Mouse (Mus musculus) forebrain, postnatal 0 days (tissue): Measurements from ENCODE around the gene Nudt11. TPM values are rescaled to one million over a fixed set of nuclear protein-coding genes. Genes with fewer than 3 reads are reported as not detected.
A peak's percentile ranks its signal among the peaks of the same experiment; 100 is the strongest.
"Not testable (repeated sequence)": the region's sequence is repeated elsewhere in the genome, so short reads cannot be mapped to it uniquely, and the experiment has no call there.

Experiments used
- ATAC-seq: fragments of 200-750 bp; cut with Nextera tagmentation; 2 replicates; pipeline ENCODE4 v1.8.0; 2017; ENCODE audit warnings: mild to moderate bottlenecking, moderate library complexity
- DNase-seq: peaks from one replicate; pipeline ENCODE4 v3.0.0-alpha.2; 2015
- H3K27ac ChIP-seq: fragments of 300-500 bp; sonication (generic); 2 replicates; pipeline ENCODE4 v1.5.1; 2014; ENCODE audit warnings: low read depth, mild to moderate bottlenecking, antibody characterized with exemption, low read length, moderate library complexity, mixed read lengths
- H3K27me3 ChIP-seq: fragments of 300-500 bp; sonication (generic); 2 replicates; pipeline ENCODE4 v1.6.1; 2014; ENCODE audit warnings: mild to moderate bottlenecking, low read length, mixed read lengths; ENCODE audit not compliant: insufficient read depth
- H3K36me3 ChIP-seq: fragments of 300-500 bp; sonication (generic); 2 replicates; pipeline ENCODE4 v1.6.1; 2014; ENCODE audit warnings: mild to moderate bottlenecking, moderate library complexity; ENCODE audit not compliant: insufficient read depth
- H3K4me1 ChIP-seq: fragments of 300-500 bp; sonication (generic); 2 replicates; pipeline ENCODE4 v1.6.1; 2014; ENCODE audit warnings: antibody characterized with exemption; ENCODE audit not compliant: insufficient read depth
- H3K4me2 ChIP-seq: fragments of 300-500 bp; sonication (generic); 2 replicates; pipeline ENCODE4 v1.6.1; 2014; ENCODE audit warnings: low read depth, mild to moderate bottlenecking, moderate library complexity
- H3K4me3 ChIP-seq: fragments of 300-500 bp; sonication (generic); 2 replicates; pipeline ENCODE4 v1.5.1; 2014; ENCODE audit warnings: low read depth, low read length, mixed read lengths
- H3K9ac ChIP-seq: fragments of 300-500 bp; sonication (generic); 2 replicates; pipeline ENCODE4 v1.6.1; 2014; ENCODE audit warnings: mild to moderate bottlenecking
- H3K9me3 ChIP-seq: fragments of 300-500 bp; sonication (generic); 2 replicates; pipeline ENCODE4 v1.6.1; 2016; ENCODE audit warnings: low read length
- CTCF ChIP-seq: sonication (generic); IDR thresholded peaks from 2 replicates; pipeline ENCODE4 v1.5.1; 2016; ENCODE audit warnings: antibody characterized with exemption, control low read depth, low read depth
- WGBS: fragments of 180-500 bp; shearing (Covaris S2); extraction: QIAGEN DNeasy Blood & Tissue Kit; methylation state at CpG from one replicate; pipeline ENCODE4 v1.1.7; 2014; 5-methylcytosine and 5-hydroxymethylcytosine counted together
- microRNA-seq, 2 experiments: library from miRNA; unstranded; fragments of <30 nt; microRNA quantifications; one replicate each; pipeline ENCODE4; 2016
- polyA plus RNA-seq: library from polyadenylated mRNA; unstranded; fragments of >200 nt; fragmentation: Nextera tagmentation; extraction: Ambion mirVana; gene quantifications from 2 replicates; pipeline ENCODE4 v1.2.1, GENCODE M21; 2015
- total RNA-seq: library from RNA; depleted of rRNA; stranded (reverse); fragments of >200 nt; gene quantifications from 2 replicates; pipeline ENCODE4 v1.2.3, GENCODE M21; 2014; rRNA removed

Gene Nudt11
- 74.3 and 86.4 TPM in 2 replicates for total RNA-seq
- polyA plus RNA-seq, result 23.4 and 25.5 TPM in 2 replicates

- H3K4me3 ChIP-seq, result peak within 1 kb of the TSS; percentile 35
- H3K9ac ChIP-seq, H3K27ac ChIP-seq, H3K36me3 ChIP-seq, H3K9me3 ChIP-seq, DNase-seq, H3K4me1 ChIP-seq, H3K27me3 ChIP-seq: not testable (repeated sequence)
- peak; percentile 89 for ATAC-seq
- peak within 1 kb of the TSS; percentile 42 for H3K4me2 ChIP-seq
- WGBS, result 44% methylated on average over 10 of the region's 121 CpGs
These were observed at the start of gene Nudt11 for GRCm38 (mm10) chrX:6047066-6047935. Gene Nudt11, plus strand, starts transcription at chrX:6047453.

- Histone ChIP-seq H3K4me3 (peak overlapping the region; percentile 35), H3K4me2 (peak overlapping the region; percentile 42)
- H3K4me1 ChIP-seq, H3K9me3 ChIP-seq, H3K9ac ChIP-seq, DNase-seq, H3K27ac ChIP-seq, H3K27me3 ChIP-seq, H3K36me3 ChIP-seq: not testable (repeated sequence)
- ATAC-seq, result peak; percentile 62
- WGBS, result 26% methylated on average over 3 of the region's 60 CpGs
These were observed 822 bp downstream of the Nudt11 start for GRCm38 (mm10) chrX:6047936-6048614.

- no peak for TF ChIP-seq CTCF
These were observed 14.3 kb downstream of the Nudt11 start for GRCm38 (mm10) chrX:6061563-6061962.

GRCm38 (mm10) chrX:6082954-6083680 lies 35.9 kb downstream of the Nudt11 start, which contains the start of gene AU022751:
Gene AU022751, minus strand, starts transcription at chrX:6083419.
- Histone ChIP-seq H3K27ac (no peak within 1 kb of the TSS), H3K9me3 (peaks cover 11% of the 10 kb centered on the region; the same call in 1 of the 2 replicates), H3K4me2 (no peak within 1 kb of the TSS), H3K4me1 (no peaks in the 10 kb centered on the region), H3K27me3 (no peaks in the 10 kb centered on the region), H3K4me3 (no peak within 1 kb of the TSS), H3K36me3 (no peaks in the 10 kb centered on the region), H3K9ac (no peak within 1 kb of the TSS)
- 92% methylated on average over 39 of the region's 39 CpGs for whole genome bisulfite sequencing
- TF ChIP-seq CTCF, result no peak
- DNase-seq (no peak), ATAC-seq (no peak)

More at GRCm38 (mm10) chrX:6061563-6061962, 14.3 kb downstream of the Nudt11 start:
- WGBS, result 87% methylated on average over 1 of the region's 1 CpGs
- H3K9me3 ChIP-seq, result no peaks in the 10 kb centered on the region
- H3K36me3 ChIP-seq, result no peaks in the 10 kb centered on the region
- no peak overlapping the region for H3K27ac ChIP-seq
- no peak for ATAC-seq
- no peak overlapping the region for H3K9ac ChIP-seq
- no peak overlapping the region for H3K4me2 ChIP-seq
- no peaks in the 10 kb centered on the region for H3K27me3 ChIP-seq
- DNase-seq, result no peak
- no peaks in the 10 kb centered on the region for H3K4me1 ChIP-seq
- H3K4me3 ChIP-seq, result no peak overlapping the region

- H3K4me2 ChIP-seq, result peak overlapping the region; percentile 50
- ATAC-seq (peak; percentile 84), DNase-seq (peak; percentile 58)
- 30% methylated on average over 12 of the region's 12 CpGs for WGBS
- no peaks in the 10 kb centered on the region for H3K9me3 ChIP-seq
- H3K36me3 ChIP-seq, result no peaks in the 10 kb centered on the region
- peak overlapping the region; percentile 45 for H3K4me3 ChIP-seq
- H3K27me3 ChIP-seq, result no peaks in the 10 kb centered on the region
- TF ChIP-seq CTCF, result no peak
- H3K4me1 ChIP-seq, result no peaks in the 10 kb centered on the region
- H3K27ac ChIP-seq, result peak overlapping the region; percentile 62; the same call in 1 of the 2 replicates
- H3K9ac ChIP-seq, result peak overlapping the region; percentile 59
These were observed 44.3 kb downstream of the Nudt11 start for GRCm38 (mm10) chrX:6091547-6091946.

GRCm38 (mm10) chrX:6091996-6092757 lies 44.9 kb downstream of the Nudt11 start:
- H3K27ac ChIP-seq, result peak overlapping the region; percentile 62
- ATAC-seq (peak; percentile 97), DNase-seq (peak; percentile 75)
- H3K36me3 ChIP-seq, result no peaks in the 10 kb centered on the region
- TF ChIP-seq CTCF, result peak; percentile 52
- H3K4me1 ChIP-seq, result no peaks in the 10 kb centered on the region
- WGBS, result 23% methylated on average over 30 of the region's 30 CpGs
- H3K9ac ChIP-seq, result peak overlapping the region; percentile 59
- no peaks in the 10 kb centered on the region for H3K9me3 ChIP-seq
- no peaks in the 10 kb centered on the region for H3K27me3 ChIP-seq
- peak overlapping the region; percentile 45 for H3K4me3 ChIP-seq
- peak overlapping the region; percentile 50 for H3K4me2 ChIP-seq

Small RNAs within 50 kb of the gene (microRNA-seq; reads per million reads assigned to microRNA genes)
- 0 reads per million in 2 experiments for gene Gm27360

Other genes with a start within 250 kb of the Nudt11 start
- gene AU022751, start 36.0 kb downstream of the Nudt11 start, total RNA-seq, result 0.62 and 0.95 TPM in 2 replicates
- not detected in 2 replicates for gene AU022751, start 36.0 kb downstream of the Nudt11 start, polyA plus RNA-seq
- gene Nudt10, start 125.6 kb downstream of the Nudt11 start, total RNA-seq, result 61.2 and 66.7 TPM in 2 replicates
- gene Nudt10, start 125.6 kb downstream of the Nudt11 start, polyA plus RNA-seq, result 47.1 and 48.6 TPM in 2 replicates